Mouse (Mus musculus): ENCODE results near the gene Gm45713. TPM values are rescaled to one million over a fixed set of nuclear protein-coding genes. Genes with fewer than 3 reads are reported as not detected.

Gene Gm45713
- total and polyA plus RNA-seq, 3 experiments = 3.9 TPM; not detected in 2

DNA sequence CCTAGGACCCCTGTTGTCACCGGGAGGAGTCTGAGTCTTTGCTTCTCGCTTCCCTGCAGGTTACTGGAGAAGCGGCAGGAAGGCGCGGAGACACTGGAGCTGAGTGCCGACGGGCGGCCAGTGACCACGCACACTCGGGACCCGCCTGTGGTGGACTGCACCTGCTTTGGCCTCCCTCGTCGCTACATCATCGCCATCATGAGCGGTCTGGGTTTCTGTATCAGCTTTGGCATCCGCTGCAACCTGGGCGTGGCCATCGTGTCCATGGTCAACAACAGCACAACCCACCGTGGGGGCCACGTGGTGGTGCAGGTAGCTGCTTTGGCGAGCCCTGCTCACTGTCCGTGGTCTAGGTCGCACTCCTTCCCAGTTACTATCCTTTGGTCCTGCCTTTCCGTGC, 32.6 kb upstream of the Gm45713 start:
- no peak for TF ChIP-seq MAZ (IDR thresholded peaks at IDR 0.05; ENCODE audit: low read depth, low read length)
- no peak for TF ChIP-seq MYC (IDR thresholded peaks at IDR 0.05; ENCODE audit: low read depth, low read length)
- no peak for TF ChIP-seq KAT2A (conservative IDR thresholded peaks at IDR 0.05; ENCODE audit: low read depth, low read length)
- H3K79me2 ChIP-seq (ENCODE audit: control insufficient read depth, insufficient read depth, low read length, poor library complexity) = no peaks in the 10 kb centered on the region
- H3K9me3 ChIP-seq (replicated peaks; ENCODE audit: insufficient read depth, low read length) = no peaks in the 10 kb centered on the region
- H3K4me3 ChIP-seq (ENCODE audit: control insufficient read depth in 1 of 2, insufficient read depth in 1 of 2, low read depth in 2 of 2, low read length in 2 of 2) = no peak overlapping the region
- peaks cover 4 to 9% of the 10 kb centered on the region in 2 experiments for H3K27me3 ChIP-seq (ENCODE audit: control insufficient read depth in 1 of 2, insufficient read depth in 2 of 2, low read length in 2 of 2)
- no peak overlapping the region for H3K27ac ChIP-seq (ENCODE audit: control insufficient read depth, low read depth, low read length)
- H3K4me1 ChIP-seq (ENCODE audit: control insufficient read depth in 1 of 2, insufficient read depth in 2 of 2, low read length in 2 of 2) = no peaks in the 10 kb centered on the region
- no peak for DNase-seq (ENCODE audit: low read depth, low spot score)
- H3K9ac ChIP-seq (ENCODE audit: control insufficient read depth, low read depth, low read length, poor library complexity, severe bottlenecking) = no peak overlapping the region
- H3K36me3 ChIP-seq (ENCODE audit: control insufficient read depth in 1 of 2, insufficient read depth in 2 of 2, low read length in 2 of 2) = no peaks in the 10 kb centered on the region

DNA sequence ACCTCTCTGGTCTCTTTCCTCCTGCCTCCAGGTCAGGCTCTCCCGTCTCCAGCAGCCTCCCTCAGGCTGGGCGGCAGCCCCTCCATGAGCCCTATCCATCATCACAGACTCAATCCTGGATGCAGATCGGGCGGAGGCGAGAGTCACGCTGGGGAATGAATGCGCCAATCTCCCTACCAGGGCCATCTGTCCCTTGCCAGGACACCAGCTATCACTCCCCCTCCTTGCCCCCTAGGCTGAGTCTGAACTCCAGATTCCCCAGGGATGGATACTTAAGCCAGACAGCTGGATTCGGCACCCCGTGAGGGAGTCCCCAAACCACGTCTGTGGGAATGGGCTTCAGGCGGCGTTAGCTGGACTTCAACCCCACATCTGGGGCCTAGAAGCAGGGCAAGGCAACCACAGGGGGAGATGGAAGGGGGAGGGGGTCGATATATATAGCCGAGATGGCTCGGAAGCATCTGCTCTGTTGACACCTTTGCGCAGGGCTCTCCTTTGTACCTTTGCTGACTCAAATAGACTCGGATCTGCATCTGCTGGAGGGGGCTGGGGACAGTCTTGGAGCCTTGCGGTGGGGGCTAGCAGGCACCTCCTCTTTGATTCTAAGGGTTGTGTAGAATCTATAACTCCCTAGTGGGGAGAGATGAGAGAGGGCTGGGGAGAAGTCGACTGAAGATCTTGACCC, 31.9 kb upstream of the Gm45713 start:
- Histone ChIP-seq H3K27me3 (ENCODE audit: control insufficient read depth in 1 of 2, insufficient read depth in 2 of 2, low read length in 2 of 2) (peaks cover 4 to 9% of the 10 kb centered on the region in 2 experiments), H3K9me3 (replicated peaks; ENCODE audit: insufficient read depth, low read length) (no peaks in the 10 kb centered on the region), H3K27ac (ENCODE audit: control insufficient read depth, low read depth, low read length) (no peak overlapping the region), H3K36me3 (ENCODE audit: control insufficient read depth in 1 of 2, insufficient read depth in 2 of 2, low read length in 2 of 2) (no peaks in the 10 kb centered on the region), H3K4me3 (ENCODE audit: control insufficient read depth in 1 of 2, insufficient read depth in 1 of 2, low read depth in 2 of 2, low read length in 2 of 2) (no peak overlapping the region), H3K4me1 (ENCODE audit: control insufficient read depth in 1 of 2, insufficient read depth in 2 of 2, low read length in 2 of 2) (no peaks in the 10 kb centered on the region), H3K79me2 (ENCODE audit: control insufficient read depth, insufficient read depth, low read length, poor library complexity) (no peaks in the 10 kb centered on the region), H3K9ac (ENCODE audit: control insufficient read depth, low read depth, low read length, poor library complexity, severe bottlenecking) (no peak overlapping the region)
- no peak for DNase-seq (ENCODE audit: low read depth, low spot score)
- TF ChIP-seq NELFE (IDR thresholded peaks at IDR 0.05; ENCODE audit: low read depth, low read length) (no peak), ELF1 (IDR thresholded peaks at IDR 0.05; ENCODE audit: low read depth, low read length) (no peak)

GRCm38 (mm10) chr7:45166950-45167401, 30.9 kb upstream of the Gm45713 start:
- no peak for TF ChIP-seq BHLHE40 (IDR thresholded peaks at IDR 0.05; ENCODE audit: borderline replicate concordance, low read depth, low read length)
- no peak for TF ChIP-seq POLR2A (IDR thresholded peaks at IDR 0.05; ENCODE audit: control insufficient read depth in 1 of 2, insufficient read depth in 1 of 2, low read depth in 1 of 2, low read length in 2 of 2, poor library complexity in 1 of 2)
- TF ChIP-seq EP300 (IDR thresholded peaks at IDR 0.05; ENCODE audit: low read depth in 1 of 2, low read length in 2 of 2) = no peak
- no peak for TF ChIP-seq ZKSCAN1 (IDR thresholded peaks at IDR 0.05; ENCODE audit: low read depth, low read length)
- no peak for TF ChIP-seq HCFC1 (IDR thresholded peaks at IDR 0.05; ENCODE audit: low read depth, low read length)
- TF ChIP-seq POLR2AphosphoS2 (IDR thresholded peaks at IDR 0.05; ENCODE audit: low read length) = no peak
- TF ChIP-seq POLR2AphosphoS5 (IDR thresholded peaks at IDR 0.05; ENCODE audit: borderline replicate concordance, low read depth, low read length) = no peak
- no peak for TF ChIP-seq CHD1 (IDR thresholded peaks at IDR 0.05; ENCODE audit: low read depth, low read length)
- no peak for TF ChIP-seq ZMIZ1 (IDR thresholded peaks at IDR 0.05; ENCODE audit: low read depth, low read length)
- no peak overlapping the region for H3K4me3 ChIP-seq (ENCODE audit: control insufficient read depth in 1 of 2, insufficient read depth in 1 of 2, low read depth in 2 of 2, low read length in 2 of 2)
- DNase-seq (ENCODE audit: low read depth, low spot score) = no peak

More at GRCm38 (mm10) chr7:45166950-45167401, 30.9 kb upstream of the Gm45713 start:
- Histone ChIP-seq H3K27me3 (ENCODE audit: control insufficient read depth in 1 of 2, insufficient read depth in 2 of 2, low read length in 2 of 2) (peaks cover 4 to 9% of the 10 kb centered on the region in 2 experiments), H3K36me3 (ENCODE audit: control insufficient read depth in 1 of 2, insufficient read depth in 2 of 2, low read length in 2 of 2) (no peaks in the 10 kb centered on the region), H3K27ac (ENCODE audit: control insufficient read depth, low read depth, low read length) (no peak overlapping the region), H3K4me1 (ENCODE audit: control insufficient read depth in 1 of 2, insufficient read depth in 2 of 2, low read length in 2 of 2) (no peaks in the 10 kb centered on the region; a peak in 2 of 4 replicates), H3K79me2 (ENCODE audit: control insufficient read depth, insufficient read depth, low read length, poor library complexity) (no peaks in the 10 kb centered on the region), H3K9ac (ENCODE audit: control insufficient read depth, low read depth, low read length, poor library complexity, severe bottlenecking) (no peak overlapping the region), H3K9me3 (replicated peaks; ENCODE audit: insufficient read depth, low read length) (no peaks in the 10 kb centered on the region)

Measured in MEL (cell line).